Mouse (Mus musculus) c-Kit-positive CD71-negative TER-119-negative erythroid progenitor cells, embryonic 14.5 days (primary cell): ENCODE data around the gene Lpp.

Source experiments
- DNase-seq: peaks from one replicate; pipeline ENCODE4 v3.0.0-alpha.2; 2013; ENCODE audit warnings: low read depth

The Lpp gene

DNA sequence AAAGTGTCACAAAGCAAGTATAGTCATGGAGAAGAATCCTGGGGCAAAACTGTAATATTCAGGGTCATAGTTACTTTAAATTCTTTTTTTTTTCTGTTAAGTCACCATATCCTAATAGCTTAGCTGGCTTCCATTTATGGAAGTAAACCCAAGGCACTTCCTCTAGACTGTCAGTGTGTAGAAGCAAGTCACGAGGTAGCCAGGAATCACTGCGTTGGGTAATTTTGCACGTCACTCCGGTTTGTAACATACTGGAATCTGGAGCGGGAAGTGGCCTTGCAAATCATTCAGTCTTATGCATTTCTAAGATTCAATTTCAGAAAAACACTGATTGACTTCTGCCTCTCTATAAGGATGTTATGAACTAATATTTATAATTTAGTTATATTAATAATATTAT lies 232.3 kb downstream of the Lpp start:
- no peak for DNase-seq

DNA sequence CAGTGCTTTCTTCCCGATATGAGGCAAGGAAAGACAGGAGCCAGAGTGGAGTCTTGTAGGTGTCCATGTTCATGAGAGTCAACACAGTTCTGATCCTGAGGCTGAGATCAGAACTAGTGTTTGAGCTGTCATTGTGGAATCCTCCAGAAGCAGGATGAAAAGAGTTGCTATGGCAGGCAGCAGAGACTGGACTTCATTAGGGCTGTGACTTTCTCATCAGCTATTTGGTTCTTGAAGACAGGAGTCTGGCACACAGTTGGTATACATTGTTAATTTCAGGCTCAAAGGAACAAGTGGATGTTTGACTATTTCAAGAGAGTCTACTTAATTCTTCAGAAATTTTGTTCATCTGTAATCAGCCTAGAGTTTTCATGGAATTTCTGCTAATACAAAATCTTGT lies 235.5 kb downstream of the Lpp start:
- no peak for DNase-seq

GRCm38 (mm10) chr16:24629218-24630172 lies 236.2 kb downstream of the Lpp start:
- peak; percentile 66 for DNase-seq

- DNase-seq = no peak
These were observed 242.1 kb downstream of the Lpp start for GRCm38 (mm10) chr16:24635381-24635919.

- DNase-seq = no peak
These were observed 243.6 kb downstream of the Lpp start for GRCm38 (mm10) chr16:24636894-24637293.

- DNase-seq = no peak
These were observed 247.9 kb downstream of the Lpp start for GRCm38 (mm10) chr16:24641003-24641797.

DNA sequence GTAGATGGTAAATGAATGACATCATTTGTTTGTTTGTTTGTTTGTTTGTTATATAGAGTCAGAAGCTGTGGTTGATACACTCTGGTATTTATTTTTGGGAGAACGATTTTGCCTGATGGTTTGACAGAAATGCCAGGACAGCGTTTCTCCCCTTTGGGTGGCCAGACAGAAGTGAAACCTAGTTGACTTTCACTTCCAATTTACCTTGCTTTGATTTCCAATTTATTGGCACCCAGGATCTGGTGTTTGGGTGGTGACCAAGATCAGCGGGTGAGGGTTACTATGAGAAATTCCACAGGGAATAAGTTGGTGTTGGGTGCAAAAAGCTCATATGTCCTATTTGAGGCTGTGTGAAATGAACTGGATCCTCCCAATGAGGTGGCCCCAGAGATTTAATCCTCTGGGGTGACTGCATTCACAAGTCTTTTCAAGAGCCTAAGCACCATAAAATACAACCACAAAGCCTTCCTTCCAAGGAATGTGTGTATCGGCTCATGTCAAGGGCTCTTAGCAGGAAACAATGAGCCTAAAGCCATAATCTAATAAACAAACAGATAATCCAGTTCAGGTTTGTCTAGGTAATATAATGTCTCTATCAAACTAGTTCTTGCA lies 249.8 kb downstream of the Lpp start:
- no peak for DNase-seq

DNA sequence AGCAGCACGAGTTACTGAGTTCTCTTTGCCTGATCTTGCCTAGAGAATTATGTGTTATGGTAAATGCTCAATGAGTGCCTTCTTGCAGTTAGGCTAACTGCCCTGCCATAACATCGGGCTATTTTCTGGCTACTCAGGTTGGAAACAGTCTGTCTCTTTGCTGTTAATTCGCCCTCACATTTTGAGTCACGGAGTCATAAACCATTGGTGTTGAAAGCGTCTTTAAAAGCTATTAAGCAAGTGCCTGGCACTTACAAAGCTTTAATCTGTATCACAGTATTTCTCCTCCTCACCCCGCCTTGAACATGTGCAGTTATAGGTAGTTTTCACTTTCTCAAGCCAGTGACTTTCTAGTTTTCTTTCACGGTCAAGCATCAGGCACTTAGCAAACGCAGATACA lies 250.8 kb downstream of the Lpp start:
- no peak for DNase-seq

GRCm38 (mm10) chr16:24644760-24645406 lies 251.6 kb downstream of the Lpp start:
- no peak for DNase-seq

- no peak for DNase-seq
These were observed 252.7 kb downstream of the Lpp start for GRCm38 (mm10) chr16:24645906-24646603.

GRCm38 (mm10) chr16:24651655-24652654 lies 258.6 kb downstream of the Lpp start:
- no peak for DNase-seq

DNA sequence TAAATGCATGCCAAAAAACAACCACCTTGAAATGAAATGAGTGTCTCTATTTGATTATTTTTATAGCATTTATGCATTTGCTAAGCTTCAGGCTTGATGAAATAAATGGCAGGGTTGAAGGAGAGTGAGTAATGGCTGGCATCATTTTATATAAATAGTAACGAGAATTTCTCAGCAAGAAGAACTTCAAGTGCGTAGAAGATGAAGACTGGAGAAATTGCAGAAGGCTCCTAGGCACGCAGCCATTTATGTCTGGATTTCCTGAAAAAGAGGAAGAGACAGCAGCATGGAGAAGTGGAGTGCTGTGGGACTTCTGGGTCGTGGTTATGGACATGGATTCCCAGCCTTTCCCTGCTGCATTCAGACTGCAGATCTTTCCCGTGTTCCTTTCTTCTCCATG lies 259.7 kb downstream of the Lpp start:
- DNase-seq = no peak

GRCm38 (mm10) chr16:24655116-24655515 lies 261.8 kb downstream of the Lpp start:
- DNase-seq = no peak

DNA sequence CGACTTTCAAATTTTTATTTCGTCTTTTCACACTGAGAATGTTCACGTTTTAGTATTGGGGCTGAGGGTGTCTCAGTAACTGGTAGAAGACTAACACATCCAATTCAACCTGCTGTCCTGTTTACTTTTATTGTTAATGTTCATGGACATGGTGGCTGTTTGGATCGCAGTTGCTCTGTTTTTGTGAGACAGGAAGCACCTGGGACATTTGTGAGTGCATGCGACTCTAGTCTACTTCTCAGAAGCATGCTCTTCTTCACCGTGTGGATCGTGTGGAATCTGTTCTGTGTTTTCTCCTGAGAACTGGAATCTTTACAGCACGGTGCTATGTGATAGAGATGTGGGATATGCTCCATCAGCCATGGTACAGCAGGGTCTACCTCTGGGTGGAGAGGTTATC lies 262.7 kb downstream of the Lpp start:
- no peak for DNase-seq

DNA sequence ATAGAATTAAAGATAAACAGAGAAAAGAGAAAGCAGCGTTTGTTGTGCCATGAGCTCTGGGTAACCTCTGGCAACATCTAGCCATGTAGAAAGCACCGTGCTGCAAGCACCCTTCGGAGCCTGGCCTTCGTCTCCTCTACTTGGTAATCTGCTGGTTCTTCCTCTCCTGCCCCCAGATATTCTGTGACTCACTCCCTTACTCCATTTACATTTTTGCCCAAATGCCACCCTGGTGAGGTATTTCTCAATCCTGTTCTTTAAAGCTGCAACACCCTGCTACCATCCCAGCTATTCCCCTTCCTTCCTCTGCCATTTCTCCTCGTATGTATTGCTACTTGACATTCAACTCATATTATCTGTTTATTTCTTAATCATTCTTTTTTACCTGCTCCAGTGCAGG lies 263.4 kb downstream of the Lpp start:
- DNase-seq = no peak

DNA sequence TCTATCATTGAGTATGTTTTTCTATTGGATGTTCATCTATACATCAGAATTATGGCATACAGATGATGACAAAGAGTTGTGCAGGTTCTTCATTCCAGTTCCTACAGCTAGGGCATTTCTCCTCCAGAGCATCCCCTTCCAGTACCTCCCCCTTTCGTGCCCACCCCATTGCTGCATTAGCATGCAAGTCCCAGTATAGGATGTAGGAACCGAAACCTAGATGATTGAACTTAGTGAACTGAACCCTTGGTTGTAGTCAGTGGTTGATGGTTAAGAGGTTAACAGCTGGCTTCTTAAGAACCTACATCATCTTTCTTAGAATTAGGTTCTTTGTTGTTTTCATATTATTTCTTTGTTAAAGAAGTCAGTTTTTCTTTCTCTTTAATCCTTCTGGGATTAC lies 265.7 kb downstream of the Lpp start:
- DNase-seq = no peak

DNA sequence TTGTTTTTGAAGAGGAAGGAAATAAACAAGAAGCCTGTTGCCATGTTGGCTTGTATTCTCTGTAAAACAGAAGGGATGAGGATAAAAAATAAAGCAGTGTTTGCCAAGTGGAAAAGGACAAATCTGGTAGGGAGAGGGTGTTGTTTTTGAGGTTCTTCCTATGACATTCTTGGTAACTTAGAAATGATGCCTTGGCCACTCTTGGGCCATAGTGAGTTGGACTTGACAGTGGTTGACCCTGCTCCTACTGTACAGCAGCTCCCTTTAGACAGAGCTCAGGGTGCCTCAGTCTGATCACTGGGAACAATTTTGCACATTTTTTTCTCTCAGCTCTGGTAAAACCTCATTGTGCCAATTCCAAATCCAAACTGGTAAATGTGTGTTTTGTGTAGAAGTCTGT lies 270.8 kb downstream of the Lpp start:
- no peak for DNase-seq

DNA sequence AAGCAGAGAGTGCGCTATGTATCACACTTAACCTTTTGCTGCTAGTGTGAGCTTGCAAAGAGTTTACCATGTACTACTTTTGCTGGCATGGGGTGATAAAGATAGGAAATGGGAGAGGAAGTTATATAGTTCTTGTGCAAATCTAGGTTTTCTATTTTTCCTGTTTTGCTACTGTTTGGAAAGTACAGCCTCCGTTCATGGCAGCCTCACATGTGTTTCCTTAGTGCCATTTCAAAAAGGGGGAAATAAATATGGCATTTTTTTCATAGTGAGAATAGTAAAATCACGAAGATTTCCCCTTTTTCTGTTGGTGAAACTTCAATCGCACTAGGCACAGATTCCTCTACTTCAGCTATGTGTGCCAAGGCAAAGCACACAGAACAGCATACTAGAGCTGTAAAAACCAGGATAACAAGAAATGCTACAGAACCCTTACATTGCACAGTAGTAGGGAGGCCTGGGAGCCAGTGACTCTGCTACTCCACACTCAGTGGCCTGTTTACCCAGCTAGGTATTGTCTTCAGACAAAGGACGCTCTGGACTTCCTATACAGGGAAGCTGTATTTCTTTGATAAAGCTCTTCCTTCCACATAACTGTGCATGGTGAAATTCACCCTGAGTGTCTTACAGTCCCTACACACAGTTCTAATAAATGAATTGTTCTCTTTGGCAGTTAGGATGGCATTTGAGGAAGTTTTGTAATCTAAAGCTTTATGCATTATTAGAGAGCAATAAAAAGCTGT lies 276.6 kb downstream of the Lpp start:
- DNase-seq = no peak

- no peak for DNase-seq
These were observed 285.6 kb downstream of the Lpp start for GRCm38 (mm10) chr16:24678942-24679341.
